Mouse (Mus musculus): Measurements from ENCODE around the gene Ccdc30. TPM values are rescaled to one million over a fixed set of nuclear protein-coding genes. Genes with fewer than 3 reads are reported as not detected.
A peak's percentile ranks its signal among the peaks of the same experiment; 100 is the strongest.

Gene Ccdc30
- polyA plus RNA-seq, 1 experiment, result 11.3 TPM

GRCm38 (mm10) chr4:119412791-119413190, 2.5 kb downstream of the Ccdc30 start:
- TF ChIP-seq POLR2A (IDR thresholded peaks at IDR 0.05; ENCODE audit: borderline replicate concordance, extremely low read depth, insufficient read depth, insufficient read length, poor library complexity, severe bottlenecking) (no peak), CTCF (IDR thresholded peaks at IDR 0.05; ENCODE audit: borderline replicate concordance, extremely low read depth, insufficient read depth, insufficient read length) (no peak)
- peak; percentile 83 for DNase-seq (ENCODE audit: low read depth)

GRCm38 (mm10) chr4:119411877-119412650, 3.3 kb downstream of the Ccdc30 start:
- TF ChIP-seq POLR2A (IDR thresholded peaks at IDR 0.05; ENCODE audit: borderline replicate concordance, extremely low read depth, insufficient read depth, insufficient read length, poor library complexity, severe bottlenecking) (no peak), CTCF (IDR thresholded peaks at IDR 0.05; ENCODE audit: borderline replicate concordance, extremely low read depth, insufficient read depth, insufficient read length) (no peak)
- DNase-seq (ENCODE audit: low read depth), result no peak

- no peak for DNase-seq (ENCODE audit: low read depth)
- TF ChIP-seq CTCF (IDR thresholded peaks at IDR 0.05; ENCODE audit: borderline replicate concordance, extremely low read depth, insufficient read depth, insufficient read length) (no peak), POLR2A (IDR thresholded peaks at IDR 0.05; ENCODE audit: borderline replicate concordance, extremely low read depth, insufficient read depth, insufficient read length, poor library complexity, severe bottlenecking) (no peak)
Observed at GRCm38 (mm10) chr4:119403431-119403830, 11.9 kb downstream of the Ccdc30 start.

- TF ChIP-seq CTCF (IDR thresholded peaks at IDR 0.05; ENCODE audit: borderline replicate concordance, extremely low read depth, insufficient read depth, insufficient read length) (no peak), POLR2A (IDR thresholded peaks at IDR 0.05; ENCODE audit: borderline replicate concordance, extremely low read depth, insufficient read depth, insufficient read length, poor library complexity, severe bottlenecking) (no peak)
- DNase-seq (ENCODE audit: low read depth), result no peak
Observed at GRCm38 (mm10) chr4:119400896-119401295, 14.4 kb downstream of the Ccdc30 start.

- TF ChIP-seq CTCF (IDR thresholded peaks at IDR 0.05; ENCODE audit: borderline replicate concordance, extremely low read depth, insufficient read depth, insufficient read length) (no peak), POLR2A (IDR thresholded peaks at IDR 0.05; ENCODE audit: borderline replicate concordance, extremely low read depth, insufficient read depth, insufficient read length, poor library complexity, severe bottlenecking) (no peak)
Observed at GRCm38 (mm10) chr4:119398751-119399150, 16.6 kb downstream of the Ccdc30 start.

GRCm38 (mm10) chr4:119390369-119390768, 25.0 kb downstream of the Ccdc30 start:
- no peak for TF ChIP-seq POLR2A (IDR thresholded peaks at IDR 0.05; ENCODE audit: borderline replicate concordance, extremely low read depth, insufficient read depth, insufficient read length, poor library complexity, severe bottlenecking)
- TF ChIP-seq CTCF (IDR thresholded peaks at IDR 0.05; ENCODE audit: borderline replicate concordance, extremely low read depth, insufficient read depth, insufficient read length), result peak; percentile 59; the same call in 1 of the 2 replicates
- DNase-seq (ENCODE audit: low read depth), result peak; percentile 30

More at GRCm38 (mm10) chr4:119398751-119399150, 16.6 kb downstream of the Ccdc30 start:
- DNase-seq (ENCODE audit: low read depth), result no peak

- TF ChIP-seq CTCF (IDR thresholded peaks at IDR 0.05; ENCODE audit: borderline replicate concordance, extremely low read depth, insufficient read depth, insufficient read length) (no peak), POLR2A (IDR thresholded peaks at IDR 0.05; ENCODE audit: borderline replicate concordance, extremely low read depth, insufficient read depth, insufficient read length, poor library complexity, severe bottlenecking) (no peak)
- no peak for DNase-seq (ENCODE audit: low read depth)
Observed at GRCm38 (mm10) chr4:119389184-119389583, 26.1 kb downstream of the Ccdc30 start.

GRCm38 (mm10) chr4:119381471-119382190, 33.7 kb downstream of the Ccdc30 start:
- no peak for TF ChIP-seq POLR2A (IDR thresholded peaks at IDR 0.05; ENCODE audit: borderline replicate concordance, extremely low read depth, insufficient read depth, insufficient read length, poor library complexity, severe bottlenecking)
- TF ChIP-seq CTCF (IDR thresholded peaks at IDR 0.05; ENCODE audit: borderline replicate concordance, extremely low read depth, insufficient read depth, insufficient read length), result no peak
- DNase-seq (ENCODE audit: low read depth), result no peak

- TF ChIP-seq POLR2A (IDR thresholded peaks at IDR 0.05; ENCODE audit: borderline replicate concordance, extremely low read depth, insufficient read depth, insufficient read length, poor library complexity, severe bottlenecking) (no peak), CTCF (IDR thresholded peaks at IDR 0.05; ENCODE audit: borderline replicate concordance, extremely low read depth, insufficient read depth, insufficient read length) (no peak)
- DNase-seq (ENCODE audit: low read depth), result no peak
Observed at GRCm38 (mm10) chr4:119369460-119369859, 45.9 kb downstream of the Ccdc30 start.

- no peak for DNase-seq (ENCODE audit: low read depth)
- no peak for TF ChIP-seq POLR2A (IDR thresholded peaks at IDR 0.05; ENCODE audit: borderline replicate concordance, extremely low read depth, insufficient read depth, insufficient read length, poor library complexity, severe bottlenecking)
- TF ChIP-seq CTCF (IDR thresholded peaks at IDR 0.05; ENCODE audit: borderline replicate concordance, extremely low read depth, insufficient read depth, insufficient read length), result no peak
Observed at GRCm38 (mm10) chr4:119366758-119367526, 48.4 kb downstream of the Ccdc30 start.

GRCm38 (mm10) chr4:119362231-119362630, 53.1 kb downstream of the Ccdc30 start:
- TF ChIP-seq POLR2A (IDR thresholded peaks at IDR 0.05; ENCODE audit: borderline replicate concordance, extremely low read depth, insufficient read depth, insufficient read length, poor library complexity, severe bottlenecking) (no peak), CTCF (IDR thresholded peaks at IDR 0.05; ENCODE audit: borderline replicate concordance, extremely low read depth, insufficient read depth, insufficient read length) (peak; percentile 1; the same call in 1 of the 2 replicates)
- no peak for DNase-seq (ENCODE audit: low read depth)
